Comparison of ENCODE assay signal across 18 mouse cellular contexts in the genomic region with DNA sequence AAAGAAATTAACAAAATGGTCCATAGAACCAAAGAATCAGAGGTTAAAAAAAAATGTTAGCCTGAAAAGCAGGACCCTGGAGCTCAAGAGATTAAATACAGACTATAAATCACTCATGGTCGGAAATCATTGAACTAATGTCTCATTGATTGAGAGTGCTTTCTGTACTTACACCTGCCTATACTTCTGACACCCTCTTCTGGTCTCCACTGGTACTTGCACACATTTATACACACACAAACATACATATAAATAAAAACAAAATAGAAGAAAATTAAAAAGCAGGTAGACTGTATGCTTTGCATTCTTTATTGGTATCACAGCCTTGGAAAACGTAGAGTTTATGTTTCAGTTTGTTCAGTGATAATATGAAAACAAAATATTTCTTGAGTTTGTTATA.
A peak's percentile ranks its signal among the peaks of the same experiment; 100 is the strongest.
DNase-seq lines count a peak whose midpoint lies in the region; TF ChIP-seq lines count a peak whose summit lies in the region.
"Had no signal": no experiment of that assay in that cellular context is flagged by ENCODE, and none has a peak within 500 bp of the region (broad histone marks: within the 10 kb centered on the region; RNA-seq: fewer than 3 reads in every experiment).

No protein-coding gene starts in this region.

- no peaks in the 10 kb centered on the region for H3K27me3 ChIP-seq in cerebellum, adult 2 months (ENCODE audit: control insufficient read depth, insufficient read depth, low read length)
- H3K27me3 ChIP-seq: embryonic facial prominence, embryonic 13.5 days; forebrain, embryonic 15.5 days; hindbrain, embryonic 12.5 days; neural tube, embryonic 13.5 days; stomach, embryonic 15.5 days had no signal

- H3K4me1 ChIP-seq in cerebellum, adult 2 months (ENCODE audit: control insufficient read depth, insufficient read depth, low read length): no peaks in the 10 kb centered on the region; the same call in 1 of the 2 replicates
- H3K4me1 ChIP-seq: embryonic facial prominence, embryonic 13.5 days; heart, embryonic 10.5 days; hindbrain, embryonic 12.5 days; neural tube, embryonic 13.5 days; stomach, embryonic 15.5 days had no signal

- TF ChIP-seq POLR2A in cerebellum, adult 2 months (IDR thresholded peaks at IDR 0.05; ENCODE audit: borderline replicate concordance, insufficient read depth, low read length): no peak

- no peak overlapping the region for H3K4me3 ChIP-seq in layer of hippocampus, adult 2 months
- H3K4me3 ChIP-seq in cerebellum, adult 2 months (replicated peaks; ENCODE audit: insufficient read depth, low read depth, low read length): no peak overlapping the region
- H3K4me3 ChIP-seq: embryonic facial prominence, embryonic 13.5 days; forebrain, embryonic 15.5 days; heart, embryonic 10.5 days; hindbrain, embryonic 12.5 days; neural tube, embryonic 13.5 days; stomach, embryonic 15.5 days had no signal

- WGBS in cerebellum, adult 2 months: 90% methylated on average over 2 of the region's 2 CpGs

- no peak overlapping the region for H3K27ac ChIP-seq in layer of hippocampus, adult 2 months
- no peak overlapping the region for H3K27ac ChIP-seq in cerebellum, adult 2 months (ENCODE audit: insufficient read depth, low read length)
- H3K27ac ChIP-seq: embryonic facial prominence, embryonic 13.5 days; forebrain, embryonic 15.5 days; heart, embryonic 10.5 days; hindbrain, embryonic 12.5 days; macrophage; neural tube, embryonic 13.5 days; stomach, embryonic 15.5 days had no signal

- no peak for DNase-seq in layer of hippocampus, adult 2 months (ENCODE audit: low spot score in 2 of 2)
- no peak for DNase-seq in layer of hippocampus, postnatal 36 days
- peak; percentile 3 for DNase-seq in retina, embryonic 14.5 days (ENCODE audit: low spot score)
- DNase-seq in retina, postnatal 1 day: no peak
- DNase-seq in R1 (ENCODE audit: low read depth, low spot score): peak; percentile 8
- no peak for DNase-seq in cerebellum, adult 2 months
- no peak for DNase-seq in adrenal gland, postnatal 14 days
- DNase-seq: cerebellum, adult 9-11 months; lung, adult 2 months; right cerebral cortex, postnatal 14 days; thymus, adult 2 months had no signal

- TF ChIP-seq CTCF in layer of hippocampus, adult 2 months (conservative IDR thresholded peaks at IDR 0.05): peak; percentile 61
- no peak for TF ChIP-seq CTCF in cerebellum, adult 2 months (IDR thresholded peaks at IDR 0.05; ENCODE audit: borderline replicate concordance, insufficient read depth, low read depth, low read length)

Comparison
In these comparisons a context has a peak if more than half of its experiments do, and no peak if none do; other contexts are left out.
1. DNase-seq: peak in retina, embryonic 14.5 days (single experiment) and R1 (single experiment); none in layer of hippocampus, adult 2 months (0 of 2), layer of hippocampus, postnatal 36 days (0 of 2), retina, postnatal 1 day (single experiment), cerebellum, adult 2 months (0 of 2) and adrenal gland, postnatal 14 days (single experiment).